Mouse (Mus musculus) hindbrain, embryonic 11.5 days (tissue): ENCODE data around the gene Gbgt1. TPM values are rescaled to one million over a fixed set of nuclear protein-coding genes. Genes with fewer than 3 reads are reported as not detected.
"Not testable (repeated sequence)": the region's sequence is repeated elsewhere in the genome, so short reads cannot be mapped to it uniquely, and the experiment has no call there.

Experiments used
- ATAC-seq: fragments of 200-750 bp; cut with Nextera tagmentation; 2 replicates; pipeline ENCODE4 v1.8.0; 2017; ENCODE audit warnings: mild to moderate bottlenecking, moderate TSS enrichment, moderate library complexity; ENCODE audit not compliant: low FRiP score
- DNase-seq: peaks from one replicate; pipeline ENCODE4 v3.0.0-alpha.2; 2015; ENCODE audit warnings: low spot score
- H3K27ac ChIP-seq: fragments of 300-500 bp; sonication (generic); 2 replicates; pipeline ENCODE4 v1.5.1; 2014; ENCODE audit warnings: mild to moderate bottlenecking, low read depth, low read length
- H3K27me3 ChIP-seq: fragments of 300-500 bp; sonication (generic); 2 replicates; pipeline ENCODE4 v1.6.1; 2014; ENCODE audit warnings: mild to moderate bottlenecking, low read length, moderate library complexity, mixed read lengths; ENCODE audit not compliant: control insufficient read depth, insufficient read depth
- H3K36me3 ChIP-seq: fragments of 300-500 bp; sonication (generic); 2 replicates; pipeline ENCODE4 v1.6.1; 2014; ENCODE audit warnings: mild to moderate bottlenecking, low read length, moderate library complexity, mixed read lengths; ENCODE audit not compliant: control insufficient read depth, insufficient read depth
- H3K4me1 ChIP-seq: fragments of 300-500 bp; sonication (generic); replicated peaks from 2 replicates; pipeline ENCODE4 v1.6.1; 2014; ENCODE audit warnings: low read length, mixed read lengths; ENCODE audit not compliant: control insufficient read depth, insufficient read depth
- H3K4me2 ChIP-seq: fragments of 300-500 bp; sonication (generic); replicated peaks from 2 replicates; pipeline ENCODE4 v1.6.1; 2014; ENCODE audit warnings: mild to moderate bottlenecking, low read depth, low read length
- H3K4me3 ChIP-seq: fragments of 300-500 bp; sonication (generic); 2 replicates; pipeline ENCODE4 v1.5.1; 2014; ENCODE audit warnings: low read depth, low read length
- H3K9ac ChIP-seq: fragments of 300-500 bp; sonication (generic); 2 replicates; pipeline ENCODE4 v1.6.1; 2014; ENCODE audit warnings: low read depth, low read length
- H3K9me3 ChIP-seq: fragments of 300-500 bp; sonication (generic); 2 replicates; pipeline ENCODE4 v1.6.1; 2016; ENCODE audit warnings: low read length; ENCODE audit not compliant: control insufficient read depth
- WGBS: fragments of 180-500 bp; shearing (Covaris S2); extraction: QIAGEN DNeasy Blood & Tissue Kit; methylation state at CpG from one replicate; pipeline ENCODE4 v1.1.7; 2014; 5-methylcytosine and 5-hydroxymethylcytosine counted together
- polyA plus RNA-seq: library from polyadenylated mRNA; unstranded; fragments of >200 nt; fragmentation: Nextera tagmentation; extraction: Ambion mirVana; gene quantifications from 2 replicates; pipeline ENCODE4 v1.2.1, GENCODE M21; 2014

Gene Gbgt1
- polyA plus RNA-seq, 1 experiment from 2014 or later = 1.1 TPM

DNA sequence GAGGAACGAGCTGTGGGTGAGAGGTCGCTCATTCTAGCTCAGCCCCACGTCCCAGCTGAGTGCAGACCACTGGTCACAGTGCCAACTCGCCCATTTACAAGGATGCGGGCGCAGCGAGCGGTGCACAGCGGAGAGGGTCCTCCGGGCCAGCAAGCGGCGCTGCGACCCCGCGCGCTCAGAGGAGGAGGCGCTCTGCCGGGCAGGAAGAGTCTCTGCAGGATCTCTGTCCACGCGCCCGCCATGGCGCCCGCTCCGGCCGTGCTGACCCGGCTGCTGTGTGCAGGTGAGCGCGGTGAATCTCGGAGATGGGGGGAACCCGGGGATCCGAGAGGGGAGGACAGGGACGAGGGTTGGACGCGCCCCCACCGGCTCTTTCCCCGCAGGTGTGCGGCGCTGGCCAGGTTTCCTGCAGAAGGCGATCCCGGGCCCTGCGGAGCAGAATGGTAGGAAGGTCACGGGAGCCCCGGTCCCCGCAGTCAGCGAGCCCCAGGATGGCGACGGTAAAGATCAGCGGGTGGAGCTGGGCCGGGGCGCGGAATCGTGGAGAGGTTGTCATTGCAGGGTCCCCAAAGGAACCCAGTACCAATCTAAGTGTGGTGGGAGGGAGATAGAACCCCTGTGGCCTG, 28.7 kb upstream of the Gbgt1 start, which contains the start of gene Mrps2:
Gene Mrps2, plus strand, starts transcription at position 207 of the 626 bp plus-strand sequence.
- Histone ChIP-seq H3K9ac (peak within 1 kb of the TSS; percentile 98), H3K36me3 (peaks cover 7% of the 10 kb centered on the region), H3K27ac (no peak within 1 kb of the TSS), H3K9me3 (no peaks in the 10 kb centered on the region), H3K4me1 (peaks cover 10% of the 10 kb centered on the region; the same call in 1 of the 2 replicates), H3K4me3 (peak within 1 kb of the TSS; percentile 97), H3K4me2 (peak within 1 kb of the TSS; percentile 72), H3K27me3 (no peaks in the 10 kb centered on the region)
- under 1% methylated on average over 52 of the region's 52 CpGs for WGBS
- ATAC-seq = peak; percentile 88
- peak; percentile 93 for DNase-seq

- no peaks in the 10 kb centered on the region for H3K9me3 ChIP-seq
- WGBS = 58% methylated on average over 18 of the region's 18 CpGs
- H3K27ac ChIP-seq = no peak overlapping the region
- H3K4me3 ChIP-seq = peak overlapping the region; percentile 97
- peaks cover 8% of the 10 kb centered on the region for H3K36me3 ChIP-seq
- DNase-seq (peak; percentile 41), ATAC-seq (no peak)
- peak overlapping the region; percentile 72 for H3K4me2 ChIP-seq
- H3K27me3 ChIP-seq = no peaks in the 10 kb centered on the region
- peak overlapping the region; percentile 98 for H3K9ac ChIP-seq
- peaks cover 10% of the 10 kb centered on the region; the same call in 1 of the 2 replicates for H3K4me1 ChIP-seq
These were observed 28.0 kb upstream of the Gbgt1 start for GRCm38 (mm10) chr2:28468486-28469225.

- Histone ChIP-seq H3K9ac (no peak overlapping the region), H3K27ac (no peak overlapping the region), H3K4me2 (no peak overlapping the region), H3K27me3 (no peaks in the 10 kb centered on the region), H3K4me1 (peaks cover 10% of the 10 kb centered on the region; the same call in 1 of the 2 replicates), H3K36me3 (peaks cover 8% of the 10 kb centered on the region), H3K9me3 (no peaks in the 10 kb centered on the region), H3K4me3 (no peak overlapping the region)
- WGBS = over 99% methylated on average over 14 of the region's 14 CpGs
- ATAC-seq (no peak), DNase-seq (no peak)
These were observed 27.2 kb upstream of the Gbgt1 start for GRCm38 (mm10) chr2:28469461-28469860.

DNA sequence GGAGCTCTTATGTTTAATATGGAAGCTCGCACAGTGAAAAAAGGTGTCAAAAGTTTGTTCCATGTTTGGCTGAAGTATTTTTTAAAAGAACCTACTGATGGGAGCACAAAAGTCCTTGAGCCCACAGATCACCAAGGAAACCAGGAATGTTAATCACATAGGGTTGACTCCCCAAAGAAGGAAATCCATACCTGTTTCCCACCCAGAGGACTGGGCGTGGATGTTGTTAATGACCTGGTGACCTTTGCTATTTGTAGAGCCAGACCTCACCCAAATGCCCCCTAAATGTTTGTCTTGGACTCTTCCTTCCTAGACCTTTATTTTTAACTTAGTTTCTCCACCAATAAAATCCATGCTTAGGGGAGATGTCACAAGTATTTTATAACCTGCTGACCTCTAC, 26.1 kb upstream of the Gbgt1 start:
- H3K4me1 ChIP-seq = peaks cover 10% of the 10 kb centered on the region; the same call in 1 of the 2 replicates
- no peak overlapping the region for H3K27ac ChIP-seq
- no peak overlapping the region for H3K4me2 ChIP-seq
- no peaks in the 10 kb centered on the region for H3K9me3 ChIP-seq
- peaks cover 8% of the 10 kb centered on the region for H3K36me3 ChIP-seq
- no peak overlapping the region for H3K9ac ChIP-seq
- H3K4me3 ChIP-seq = no peak overlapping the region
- 92% methylated on average over 2 of the region's 2 CpGs for WGBS
- no peak for ATAC-seq
- H3K27me3 ChIP-seq = no peaks in the 10 kb centered on the region
- DNase-seq = no peak

- H3K4me2 ChIP-seq, ATAC-seq, DNase-seq, H3K4me3 ChIP-seq, H3K9me3 ChIP-seq, H3K4me1 ChIP-seq, H3K9ac ChIP-seq, H3K27ac ChIP-seq, H3K36me3 ChIP-seq, H3K27me3 ChIP-seq: not testable (repeated sequence)
- WGBS = 94% methylated on average over 8 of the region's 8 CpGs
These were observed 24.7 kb upstream of the Gbgt1 start for GRCm38 (mm10) chr2:28472011-28472410.

DNA sequence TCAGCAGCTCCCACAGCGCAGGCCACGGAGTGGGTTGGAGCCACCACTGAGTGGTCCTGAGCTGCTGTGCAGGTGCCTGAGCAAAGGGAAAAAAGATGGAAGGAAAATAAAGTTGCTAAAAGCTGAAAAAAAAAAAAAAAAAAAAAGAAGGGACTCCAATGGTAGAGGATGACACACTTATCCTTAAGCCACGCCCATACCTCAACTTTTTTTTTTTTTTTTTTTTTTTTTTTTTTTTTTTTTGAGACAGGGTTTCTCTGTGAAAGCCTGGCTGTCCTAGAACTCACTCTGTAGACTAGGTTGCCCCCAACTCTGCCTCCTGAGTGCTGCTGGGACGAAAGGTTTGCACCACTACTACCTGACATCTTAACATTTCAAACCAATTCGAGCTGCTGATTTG, 18.7 kb upstream of the Gbgt1 start:
- H3K4me2 ChIP-seq, H3K4me1 ChIP-seq, H3K27me3 ChIP-seq, ATAC-seq, H3K9me3 ChIP-seq, H3K27ac ChIP-seq, DNase-seq, H3K36me3 ChIP-seq, H3K4me3 ChIP-seq, H3K9ac ChIP-seq: not testable (repeated sequence)
- WGBS = 90% methylated on average over 5 of the region's 5 CpGs

- Histone ChIP-seq H3K9me3 (no peaks in the 10 kb centered on the region), H3K36me3 (no peaks in the 10 kb centered on the region), H3K4me3 (no peak overlapping the region), H3K27me3 (no peaks in the 10 kb centered on the region), H3K9ac (no peak overlapping the region), H3K4me1 (no peaks in the 10 kb centered on the region), H3K27ac (no peak overlapping the region), H3K4me2 (no peak overlapping the region)
- WGBS = 81% methylated on average over 20 of the region's 20 CpGs
- no peak for DNase-seq
- ATAC-seq = no peak
These were observed 17.2 kb upstream of the Gbgt1 start for GRCm38 (mm10) chr2:28479208-28480204.

DNA sequence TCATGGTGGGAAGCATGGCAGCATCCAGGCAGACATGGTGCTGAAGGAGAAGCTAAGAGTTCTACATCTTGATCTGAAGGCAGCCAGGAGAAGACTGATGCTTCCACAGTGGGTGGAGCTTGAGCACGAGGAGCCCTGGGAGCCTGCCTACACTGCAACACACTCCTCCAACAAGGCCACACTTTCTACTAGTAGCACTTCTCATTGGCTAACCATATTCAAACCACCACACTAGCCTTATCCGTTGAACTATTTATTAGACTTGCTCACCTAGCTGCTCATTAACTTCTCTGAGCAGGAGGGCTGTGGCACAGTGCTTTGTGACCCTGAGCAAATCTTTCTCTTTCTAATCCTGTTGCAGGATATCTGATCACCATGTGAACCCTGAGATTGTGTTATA, 12.8 kb upstream of the Gbgt1 start:
- ATAC-seq (no peak), DNase-seq (no peak)
- Histone ChIP-seq H3K4me2 (no peak overlapping the region), H3K4me3 (no peak overlapping the region), H3K9me3 (no peaks in the 10 kb centered on the region), H3K36me3 (no peaks in the 10 kb centered on the region), H3K4me1 (no peaks in the 10 kb centered on the region), H3K27ac (no peak overlapping the region), H3K27me3 (no peaks in the 10 kb centered on the region), H3K9ac (no peak overlapping the region)
- 70% methylated on average over 2 of the region's 2 CpGs for WGBS
